Mouse (Mus musculus): ENCODE results near the gene Srgap2. TPM values are rescaled to one million over a fixed set of nuclear protein-coding genes. Genes with fewer than 3 reads are reported as not detected.

Gene Srgap2
- polyA plus RNA-seq, 1 experiment = 0.38 TPM

- TF ChIP-seq GATA1 (IDR thresholded peaks at IDR 0.05; ENCODE audit: low read length) = no peak
- no peak for TF ChIP-seq TAL1 (IDR thresholded peaks at IDR 0.05; ENCODE audit: low read length)
- H3K9me3 ChIP-seq (ENCODE audit: control insufficient read depth, low read length) = no peaks in the 10 kb centered on the region
- H3K36me3 ChIP-seq (ENCODE audit: control insufficient read depth) = no peaks in the 10 kb centered on the region; the same call in 1 of the 2 replicates
- H3K27me3 ChIP-seq (ENCODE audit: control insufficient read depth) = no peaks in the 10 kb centered on the region
- H3K4me3 ChIP-seq (replicated peaks) = no peak overlapping the region
- no peaks in the 10 kb centered on the region; the same call in none of the 2 replicates for H3K4me1 ChIP-seq (ENCODE audit: control insufficient read depth)
These were observed 14.0 kb downstream of the Srgap2 start for GRCm38 (mm10) chr1:131513136-131513535.

GRCm38 (mm10) chr1:131511661-131512500, 15.3 kb downstream of the Srgap2 start:
- TF ChIP-seq GATA1 (IDR thresholded peaks at IDR 0.05; ENCODE audit: low read length) = no peak
- TF ChIP-seq TAL1 (IDR thresholded peaks at IDR 0.05; ENCODE audit: low read length) = no peak
- Histone ChIP-seq H3K27me3 (ENCODE audit: control insufficient read depth) (no peaks in the 10 kb centered on the region), H3K4me3 (replicated peaks) (no peak overlapping the region), H3K4me1 (ENCODE audit: control insufficient read depth) (no peaks in the 10 kb centered on the region; the same call in none of the 2 replicates), H3K36me3 (ENCODE audit: control insufficient read depth) (no peaks in the 10 kb centered on the region; the same call in 1 of the 2 replicates), H3K9me3 (ENCODE audit: control insufficient read depth, low read length) (no peaks in the 10 kb centered on the region)

GRCm38 (mm10) chr1:131511131-131511530, 16.0 kb downstream of the Srgap2 start:
- H3K27me3 ChIP-seq (ENCODE audit: control insufficient read depth) = no peaks in the 10 kb centered on the region
- no peak overlapping the region for H3K4me3 ChIP-seq (replicated peaks)
- H3K9me3 ChIP-seq (ENCODE audit: control insufficient read depth, low read length) = no peaks in the 10 kb centered on the region
- peaks cover 3% of the 10 kb centered on the region for H3K4me1 ChIP-seq (ENCODE audit: control insufficient read depth)
- TF ChIP-seq TAL1 (IDR thresholded peaks at IDR 0.05; ENCODE audit: low read length) (no peak), GATA1 (IDR thresholded peaks at IDR 0.05; ENCODE audit: low read length) (no peak)
- no peaks in the 10 kb centered on the region; the same call in 1 of the 2 replicates for H3K36me3 ChIP-seq (ENCODE audit: control insufficient read depth)

- H3K27me3 ChIP-seq (ENCODE audit: control insufficient read depth) = no peaks in the 10 kb centered on the region
These were observed 25.5 kb downstream of the Srgap2 start for GRCm38 (mm10) chr1:131501681-131502080.

GRCm38 (mm10) chr1:131498231-131498630, 28.9 kb downstream of the Srgap2 start:
- H3K9me3 ChIP-seq (ENCODE audit: control insufficient read depth, low read length) = no peaks in the 10 kb centered on the region
- H3K36me3 ChIP-seq (ENCODE audit: control insufficient read depth) = no peaks in the 10 kb centered on the region
- H3K4me1 ChIP-seq (ENCODE audit: control insufficient read depth) = no peaks in the 10 kb centered on the region
- H3K27me3 ChIP-seq (ENCODE audit: control insufficient read depth) = no peaks in the 10 kb centered on the region
- TF ChIP-seq GATA1 (IDR thresholded peaks at IDR 0.05; ENCODE audit: low read length) = no peak
- TF ChIP-seq TAL1 (IDR thresholded peaks at IDR 0.05; ENCODE audit: low read length) = no peak
- H3K4me3 ChIP-seq (replicated peaks) = no peak overlapping the region

More at GRCm38 (mm10) chr1:131501681-131502080, 25.5 kb downstream of the Srgap2 start:
- Histone ChIP-seq H3K4me1 (ENCODE audit: control insufficient read depth) (peaks cover 3% of the 10 kb centered on the region), H3K4me3 (replicated peaks) (no peak overlapping the region), H3K36me3 (ENCODE audit: control insufficient read depth) (no peaks in the 10 kb centered on the region), H3K9me3 (ENCODE audit: control insufficient read depth, low read length) (no peaks in the 10 kb centered on the region)
- no peak for TF ChIP-seq GATA1 (IDR thresholded peaks at IDR 0.05; ENCODE audit: low read length)
- no peak for TF ChIP-seq TAL1 (IDR thresholded peaks at IDR 0.05; ENCODE audit: low read length)

GRCm38 (mm10) chr1:131493966-131494898, 32.9 kb downstream of the Srgap2 start:
- Histone ChIP-seq H3K4me3 (replicated peaks) (no peak overlapping the region), H3K36me3 (ENCODE audit: control insufficient read depth) (no peaks in the 10 kb centered on the region), H3K9me3 (ENCODE audit: control insufficient read depth, low read length) (no peaks in the 10 kb centered on the region), H3K27me3 (ENCODE audit: control insufficient read depth) (no peaks in the 10 kb centered on the region), H3K4me1 (ENCODE audit: control insufficient read depth) (no peaks in the 10 kb centered on the region)
- TF ChIP-seq GATA1 (IDR thresholded peaks at IDR 0.05; ENCODE audit: low read length) (no peak), TAL1 (IDR thresholded peaks at IDR 0.05; ENCODE audit: low read length) (no peak)

GRCm38 (mm10) chr1:131492360-131492759, 34.8 kb downstream of the Srgap2 start:
- H3K9me3 ChIP-seq (ENCODE audit: control insufficient read depth, low read length) = no peaks in the 10 kb centered on the region
- H3K4me3 ChIP-seq (replicated peaks) = no peak overlapping the region
- TF ChIP-seq GATA1 (IDR thresholded peaks at IDR 0.05; ENCODE audit: low read length) = no peak
- TF ChIP-seq TAL1 (IDR thresholded peaks at IDR 0.05; ENCODE audit: low read length) = no peak

GRCm38 (mm10) chr1:131491579-131491978, 35.6 kb downstream of the Srgap2 start:
- Histone ChIP-seq H3K4me1 (ENCODE audit: control insufficient read depth) (no peaks in the 10 kb centered on the region), H3K4me3 (replicated peaks) (no peak overlapping the region), H3K36me3 (ENCODE audit: control insufficient read depth) (no peaks in the 10 kb centered on the region), H3K27me3 (ENCODE audit: control insufficient read depth) (no peaks in the 10 kb centered on the region), H3K9me3 (ENCODE audit: control insufficient read depth, low read length) (no peaks in the 10 kb centered on the region)
- TF ChIP-seq TAL1 (IDR thresholded peaks at IDR 0.05; ENCODE audit: low read length) (no peak), GATA1 (IDR thresholded peaks at IDR 0.05; ENCODE audit: low read length) (no peak)

More at GRCm38 (mm10) chr1:131492360-131492759, 34.8 kb downstream of the Srgap2 start:
- no peaks in the 10 kb centered on the region for H3K36me3 ChIP-seq (ENCODE audit: control insufficient read depth)
- H3K27me3 ChIP-seq (ENCODE audit: control insufficient read depth) = no peaks in the 10 kb centered on the region
- H3K4me1 ChIP-seq (ENCODE audit: control insufficient read depth) = no peaks in the 10 kb centered on the region

GRCm38 (mm10) chr1:131489312-131489711, 37.8 kb downstream of the Srgap2 start:
- no peak for TF ChIP-seq TAL1 (IDR thresholded peaks at IDR 0.05; ENCODE audit: low read length)
- no peak for TF ChIP-seq GATA1 (IDR thresholded peaks at IDR 0.05; ENCODE audit: low read length)
- Histone ChIP-seq H3K4me3 (replicated peaks) (no peak overlapping the region), H3K4me1 (ENCODE audit: control insufficient read depth) (no peaks in the 10 kb centered on the region), H3K36me3 (ENCODE audit: control insufficient read depth) (no peaks in the 10 kb centered on the region), H3K9me3 (ENCODE audit: control insufficient read depth, low read length) (no peaks in the 10 kb centered on the region), H3K27me3 (ENCODE audit: control insufficient read depth) (no peaks in the 10 kb centered on the region)

Data from erythroblast, embryonic 14.5 days (primary cell).